Mouse (Mus musculus) A20 (cell line): ENCODE measurements at regions not wholly inside any gene's neighbourhood (a gene's known extent, or its start where the extent isn't known, plus 50 kb on each side); places are given as distances from the start of the nearest gene placed in this dataset.

Source experiments
- DNase-seq: peaks from one replicate; pipeline ENCODE4 v3.0.0-alpha.2; 2011; ENCODE audit warnings: low read depth, low spot score

GRCm38 (mm10) chr4:78494117-78494516, 282.4 kb upstream of the Ptprd start:
- no peak for DNase-seq

GRCm38 (mm10) chr4:78466591-78466990, 254.8 kb upstream of the Ptprd start:
- DNase-seq: no peak

- DNase-seq: no peak
These were observed 244.5 kb upstream of the Ptprd start for GRCm38 (mm10) chr4:78456284-78456683.

- no peak for DNase-seq
These were observed 205.4 kb upstream of the Ptprd start for GRCm38 (mm10) chr4:78417153-78417552.

GRCm38 (mm10) chr4:78389406-78389805, 177.6 kb upstream of the Ptprd start:
- DNase-seq: no peak

GRCm38 (mm10) chr4:78355162-78355561, 143.4 kb upstream of the Ptprd start:
- peak; percentile 35 for DNase-seq

GRCm38 (mm10) chr4:78335777-78336176, 124.0 kb upstream of the Ptprd start:
- no peak for DNase-seq

- no peak for DNase-seq
These were observed 76.7 kb upstream of the Ptprd start for GRCm38 (mm10) chr4:78288506-78288905.
